Mouse (Mus musculus) cerebellum, postnatal 4 days (tissue): ENCODE results near the gene Cpne1.
A peak's percentile ranks its signal among the peaks of the same experiment; 100 is the strongest.

ENCODE experiments used
- DNase-seq, 2 experiments: peaks; one replicate each; pipeline ENCODE4 v3.0.0; 2022; ENCODE audit warnings: low spot score in 2 of 2, mixed read lengths in 1 of 2

The Cpne1 gene

GRCm38 (mm10) chr2:156079674-156080073 is 32.1 kb downstream of the Cpne1 start:
- no peak for DNase-seq

- DNase-seq: no peak
Measured at GRCm38 (mm10) chr2:156079183-156079560, 32.6 kb downstream of the Cpne1 start.

- DNase-seq: no peak
Measured at GRCm38 (mm10) chr2:156078421-156079182, 33.2 kb downstream of the Cpne1 start.

- no peak for DNase-seq
Measured at GRCm38 (mm10) chr2:156077461-156077860, 34.3 kb downstream of the Cpne1 start.

- no peak for DNase-seq
Measured at GRCm38 (mm10) chr2:156073725-156074124, 38.0 kb downstream of the Cpne1 start.

- DNase-seq: no peak
Measured at GRCm38 (mm10) chr2:156071236-156071635, 40.5 kb downstream of the Cpne1 start.

- peak in 1 of 2 experiments; percentile 59 for DNase-seq
Measured at GRCm38 (mm10) chr2:156067916-156068315, 43.8 kb downstream of the Cpne1 start.

- DNase-seq: no peak
Measured at GRCm38 (mm10) chr2:156066126-156066525, 45.6 kb downstream of the Cpne1 start.

GRCm38 (mm10) chr2:156065099-156066041 is 46.4 kb downstream of the Cpne1 start, which contains the start of gene Spag4:
Gene Spag4 (plus strand): TSS chr2:156065175.
- DNase-seq: peak; percentile 43 to 74

GRCm38 (mm10) chr2:156052816-156053215 is 58.9 kb downstream of the Cpne1 start, which contains the start of gene Fer1l4:
Gene Fer1l4 (minus strand): TSS chr2:156052947.
- no peak for DNase-seq

GRCm38 (mm10) chr2:156047929-156048328 is 63.8 kb downstream of the Cpne1 start:
- DNase-seq: no peak

GRCm38 (mm10) chr2:156042903-156043302 is 68.9 kb downstream of the Cpne1 start:
- DNase-seq: no peak

GRCm38 (mm10) chr2:156039390-156039789 is 72.4 kb downstream of the Cpne1 start:
- no peak for DNase-seq

GRCm38 (mm10) chr2:156025482-156025881 is 86.3 kb downstream of the Cpne1 start:
- DNase-seq: no peak
